In the genomic region with DNA sequence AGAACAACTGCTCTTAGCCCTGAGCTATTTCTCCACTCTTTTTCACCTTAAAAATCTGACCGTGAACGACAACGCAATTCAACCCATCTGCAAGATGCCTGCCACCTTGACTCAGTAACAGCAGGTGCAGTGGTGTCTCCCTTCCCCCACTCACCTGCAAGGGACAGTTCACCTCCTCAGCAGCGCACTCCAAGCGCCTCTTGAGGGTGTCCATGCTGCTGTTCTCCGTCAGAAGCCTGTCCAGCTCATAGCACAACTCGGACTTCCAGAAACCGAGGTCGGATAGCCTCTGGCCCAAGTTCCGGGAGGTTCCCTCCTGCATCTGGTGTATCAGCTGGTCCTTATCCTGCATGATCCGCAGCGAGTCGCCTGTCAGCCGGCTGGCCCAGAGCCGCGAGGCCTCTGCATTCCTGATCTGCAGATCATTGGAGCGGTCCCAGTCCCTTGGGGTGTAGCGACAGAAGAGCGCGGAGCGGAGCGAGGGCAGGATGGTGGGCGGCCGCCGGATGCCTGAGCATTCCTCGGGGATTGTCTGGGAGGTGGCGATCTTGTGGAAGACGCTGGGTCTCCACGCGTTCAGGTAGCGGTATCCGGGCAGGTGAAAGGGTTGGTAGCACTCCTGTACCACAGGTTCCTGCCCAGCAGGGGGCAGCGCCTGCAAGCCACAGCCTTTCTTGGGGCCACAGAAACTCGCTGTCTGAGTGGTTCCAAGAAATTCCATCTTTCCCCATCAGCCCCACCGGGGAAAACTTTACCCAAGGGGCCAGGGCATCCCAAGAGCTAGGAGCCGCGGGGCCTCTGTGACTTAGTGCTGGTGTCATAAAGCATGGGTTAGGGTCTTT, we compare ENCODE assay signal across 9 mouse cellular contexts. TPM values are rescaled to one million over a fixed set of nuclear protein-coding genes. Genes with fewer than 3 reads are reported as not detected.
DNase-seq lines count a peak whose midpoint lies in the region; ATAC-seq lines count a peak whose summit lies in the region.
"Had no signal": no experiment of that assay in that cellular context is flagged by ENCODE, and none has a peak within 500 bp of the region (broad histone marks: within the 10 kb centered on the region; RNA-seq: fewer than 3 reads in every experiment).

TSS of gene Tekt5 (minus strand) at position 792 of the 842 bp plus-strand sequence.

- no peak within 1 kb of the TSS for H3K27ac ChIP-seq in lung, embryonic 15.5 days

- no peaks in the 10 kb centered on the region for H3K36me3 ChIP-seq in lung, embryonic 15.5 days

- H3K9ac ChIP-seq in lung, embryonic 15.5 days: peak within 1 kb of the TSS; percentile 13

- H3K9me3 ChIP-seq in lung, embryonic 15.5 days: no peaks in the 10 kb centered on the region

- peaks cover 9% of the 10 kb centered on the region for H3K4me1 ChIP-seq in lung, embryonic 15.5 days

- ATAC-seq in granulocyte monocyte progenitor cell, adult 5-6 weeks (replicated peaks; ENCODE audit: poor library complexity, severe bottlenecking): peak; percentile 25; the same call in 1 of the 2 replicates
- ATAC-seq in lung, embryonic 15.5 days (ENCODE audit: borderline replicate concordance, extremely low read depth, low FRiP score, low TSS enrichment): peak; percentile 68

- peak in 1 of 2 experiments; percentile 32 for DNase-seq in left cerebral cortex, adult 8-10 months (ENCODE audit: low spot score in 2 of 2)
- no peak for DNase-seq in left cerebral cortex, adult 9 months (ENCODE audit: low spot score in 2 of 2)
- peak; percentile 64 to 71 for DNase-seq in cerebellum, postnatal 10 days
- DNase-seq in kidney, adult 9 months: peak; percentile 69
- peak; percentile 49 for DNase-seq in retina, embryonic 14.5 days (ENCODE audit: low spot score)
- no peak for DNase-seq in c-Kit-positive CD71-positive TER-119-positive erythroid progenitor cells, embryonic 14.5 days (ENCODE audit: low spot score)

- peak within 1 kb of the TSS; percentile 60 for H3K4me2 ChIP-seq in lung, embryonic 15.5 days

- H3K4me3 ChIP-seq in lung, embryonic 15.5 days: peak within 1 kb of the TSS; percentile 38

- WGBS in lung, embryonic 15.5 days: 5% methylated on average over 37 of the region's 37 CpGs

- H3K27me3 ChIP-seq in lung, embryonic 15.5 days: no peaks in the 10 kb centered on the region; the same call in 1 of the 2 replicates

RNA-seq across cellular contexts. Expression of gene Tekt5, which starts in this region (rescaled TPM):
- 10 to 100 TPM in 3 of 4 experiments, 1 to 10 TPM in 1; 9.8 to 11.5 (median 10.4) TPM for total RNA-seq in left cerebral cortex, adult 8-10 months (2022)
- 0.49 TPM in 1 of 2 replicates, not detected in the other for total RNA-seq in granulocyte monocyte progenitor cell, adult 5-6 weeks (2014; fragmentation: Nextera tagmentation)
- total RNA-seq in granulocyte monocyte progenitor cell, adult 5-6 weeks (2017): not detected in 2 replicates
- 1.9 and 2.6 TPM in 2 replicates for polyA plus RNA-seq in lung, embryonic 15.5 days (2015; fragmentation: Nextera tagmentation; extraction: Ambion mirVana)
- total RNA-seq: common myeloid progenitor, adult 5-6 weeks had no signal

Comparison
In these comparisons a context has a peak if more than half of its experiments do, and no peak if none do; other contexts are left out.
1. RNA of gene Tekt5 (total RNA-seq): 9.8 to 11.5 TPM in left cerebral cortex, adult 8-10 months; 0.49 TPM in granulocyte monocyte progenitor cell, adult 5-6 weeks; every median in the first group is over 4 times any median in the second.
2. Peak in ATAC-seq in granulocyte monocyte progenitor cell, adult 5-6 weeks; RNA of the gene not detected or under 1 TPM.
3. DNase-seq: peak in cerebellum, postnatal 10 days (2 of 2), kidney, adult 9 months (single experiment) and retina, embryonic 14.5 days (single experiment); none in left cerebral cortex, adult 9 months (0 of 2) and c-Kit-positive CD71-positive TER-119-positive erythroid progenitor cells, embryonic 14.5 days (single experiment).